Mouse (Mus musculus) hindbrain, embryonic 16.5 days (tissue): ENCODE data around the gene Zfand6. TPM values are rescaled to one million over a fixed set of nuclear protein-coding genes. Genes with fewer than 3 reads are reported as not detected.

ENCODE experiments used
- ATAC-seq: fragments of 200-750 bp; cut with Nextera tagmentation; 2 replicates; pipeline ENCODE4 v1.8.0; 2017; ENCODE audit warnings: moderate TSS enrichment, moderate library complexity
- H3K27ac ChIP-seq: fragments of 300-500 bp; sonication (generic); 2 replicates; pipeline ENCODE4 v1.5.1; 2014; ENCODE audit warnings: low read depth, mild to moderate bottlenecking, control low read depth, low read length, moderate library complexity
- H3K27me3 ChIP-seq: fragments of 300-500 bp; sonication (generic); replicated peaks from 2 replicates; pipeline ENCODE4 v1.6.1; 2014; ENCODE audit warnings: low read length; ENCODE audit not compliant: control insufficient read depth, insufficient read depth
- H3K36me3 ChIP-seq: fragments of 300-500 bp; sonication (generic); 2 replicates; pipeline ENCODE4 v1.6.1; 2014; ENCODE audit warnings: mild to moderate bottlenecking, low read length, moderate library complexity, mixed read lengths; ENCODE audit not compliant: control insufficient read depth, insufficient read depth
- H3K4me1 ChIP-seq: fragments of 300-500 bp; sonication (generic); 2 replicates; pipeline ENCODE4 v1.6.1; 2014; ENCODE audit warnings: low read depth, low read length; ENCODE audit not compliant: control insufficient read depth, insufficient read depth
- H3K4me2 ChIP-seq: fragments of 300-500 bp; sonication (generic); 2 replicates; pipeline ENCODE4 v1.6.1; 2014; ENCODE audit warnings: mild to moderate bottlenecking, low read length, control low read depth, moderate library complexity
- H3K4me3 ChIP-seq: fragments of 300-500 bp; sonication (generic); 2 replicates; pipeline ENCODE4 v1.5.1; 2014; ENCODE audit warnings: mild to moderate bottlenecking, low read length, control low read depth, moderate library complexity
- H3K9ac ChIP-seq: fragments of 300-500 bp; sonication (generic); 2 replicates; pipeline ENCODE4 v1.6.1; 2014; ENCODE audit warnings: low read depth, mild to moderate bottlenecking, control low read depth, low read length, moderate library complexity
- H3K9me3 ChIP-seq: fragments of 300-500 bp; sonication (generic); 2 replicates; pipeline ENCODE4 v1.6.1; 2014; ENCODE audit warnings: mild to moderate bottlenecking, low read length, moderate library complexity; ENCODE audit not compliant: control insufficient read depth
- WGBS: fragments of 180-500 bp; shearing (Covaris S2); extraction: QIAGEN DNeasy Blood & Tissue Kit; methylation state at CpG from one replicate; pipeline ENCODE4 v1.1.7; 2014; 5-methylcytosine and 5-hydroxymethylcytosine counted together
- polyA plus RNA-seq: library from polyadenylated mRNA; unstranded; fragments of >200 nt; fragmentation: Nextera tagmentation; extraction: Ambion mirVana; gene quantifications from 2 replicates; pipeline ENCODE4 v1.2.1, GENCODE M21; 2015

Zfand6 gene
- polyA plus RNA-seq, 1 experiment from 2014 or later = 170 TPM

GRCm38 (mm10) chr7:84667946-84668345, 21.8 kb downstream of the Zfand6 start:
- Histone ChIP-seq H3K9me3 (no peaks in the 10 kb centered on the region), H3K4me2 (no peak overlapping the region), H3K27me3 (no peaks in the 10 kb centered on the region), H3K36me3 (no peaks in the 10 kb centered on the region), H3K9ac (no peak overlapping the region), H3K27ac (peak overlapping the region; percentile 23; the same call in 1 of the 2 replicates), H3K4me3 (no peak overlapping the region), H3K4me1 (peaks cover 2% of the 10 kb centered on the region; the same call in 1 of the 2 replicates)
- 57% methylated on average over 5 of the region's 5 CpGs for WGBS
- peak; percentile 56; the same call in 1 of the 2 replicates for ATAC-seq

GRCm38 (mm10) chr7:84652740-84653139, 37.0 kb downstream of the Zfand6 start:
- no peaks in the 10 kb centered on the region for H3K4me1 ChIP-seq
- ATAC-seq = no peak
- no peak overlapping the region for H3K4me3 ChIP-seq
- H3K9ac ChIP-seq = no peak overlapping the region
- WGBS = 91% methylated on average over 2 of the region's 2 CpGs
- H3K4me2 ChIP-seq = no peak overlapping the region
- H3K27me3 ChIP-seq = no peaks in the 10 kb centered on the region
- H3K36me3 ChIP-seq = no peaks in the 10 kb centered on the region
- H3K27ac ChIP-seq = no peak overlapping the region
- no peaks in the 10 kb centered on the region for H3K9me3 ChIP-seq

- Histone ChIP-seq H3K9me3 (no peaks in the 10 kb centered on the region), H3K4me3 (no peak overlapping the region), H3K27ac (no peak overlapping the region), H3K9ac (no peak overlapping the region), H3K4me1 (no peaks in the 10 kb centered on the region), H3K27me3 (no peaks in the 10 kb centered on the region), H3K36me3 (no peaks in the 10 kb centered on the region), H3K4me2 (no peak overlapping the region)
- no peak for ATAC-seq
- 89% methylated on average over 2 of the region's 2 CpGs for WGBS
Observed at GRCm38 (mm10) chr7:84651987-84652321, 37.8 kb downstream of the Zfand6 start.

GRCm38 (mm10) chr7:84651303-84651986, 38.3 kb downstream of the Zfand6 start:
- Histone ChIP-seq H3K27ac (no peak overlapping the region), H3K9me3 (no peaks in the 10 kb centered on the region), H3K9ac (no peak overlapping the region), H3K4me1 (no peaks in the 10 kb centered on the region), H3K27me3 (no peaks in the 10 kb centered on the region), H3K36me3 (no peaks in the 10 kb centered on the region), H3K4me3 (no peak overlapping the region), H3K4me2 (no peak overlapping the region)
- no peak for ATAC-seq
- WGBS = 96% methylated on average over 4 of the region's 4 CpGs

GRCm38 (mm10) chr7:84649016-84649415, 40.7 kb downstream of the Zfand6 start:
- no peak for ATAC-seq
- Histone ChIP-seq H3K4me2 (no peak overlapping the region), H3K27me3 (no peaks in the 10 kb centered on the region), H3K9me3 (no peaks in the 10 kb centered on the region), H3K9ac (no peak overlapping the region), H3K4me3 (no peak overlapping the region), H3K27ac (no peak overlapping the region), H3K36me3 (no peaks in the 10 kb centered on the region), H3K4me1 (no peaks in the 10 kb centered on the region)
- 90% methylated on average over 2 of the region's 2 CpGs for WGBS

- H3K4me2 ChIP-seq = no peak overlapping the region
- ATAC-seq = no peak
- no peak overlapping the region for H3K27ac ChIP-seq
- no peaks in the 10 kb centered on the region for H3K9me3 ChIP-seq
- H3K9ac ChIP-seq = no peak overlapping the region
- no peaks in the 10 kb centered on the region for H3K27me3 ChIP-seq
- H3K4me3 ChIP-seq = no peak overlapping the region
- H3K4me1 ChIP-seq = no peaks in the 10 kb centered on the region
- 51% methylated on average over 1 of the region's 1 CpGs for WGBS
- H3K36me3 ChIP-seq = no peaks in the 10 kb centered on the region
Observed at GRCm38 (mm10) chr7:84646256-84646655, 43.5 kb downstream of the Zfand6 start.

GRCm38 (mm10) chr7:84643270-84643998, 46.3 kb downstream of the Zfand6 start:
- Histone ChIP-seq H3K27ac (no peak overlapping the region), H3K36me3 (no peaks in the 10 kb centered on the region), H3K9ac (no peak overlapping the region), H3K4me1 (no peaks in the 10 kb centered on the region), H3K27me3 (no peaks in the 10 kb centered on the region), H3K9me3 (no peaks in the 10 kb centered on the region), H3K4me2 (no peak overlapping the region), H3K4me3 (no peak overlapping the region)
- WGBS = 97% methylated on average over 6 of the region's 6 CpGs
- ATAC-seq = no peak

- Histone ChIP-seq H3K36me3 (no peaks in the 10 kb centered on the region), H3K4me1 (no peaks in the 10 kb centered on the region), H3K4me3 (no peak overlapping the region), H3K27ac (no peak overlapping the region), H3K9me3 (no peaks in the 10 kb centered on the region), H3K4me2 (no peak overlapping the region), H3K9ac (no peak overlapping the region), H3K27me3 (no peaks in the 10 kb centered on the region)
- 90% methylated on average over 6 of the region's 6 CpGs for WGBS
- ATAC-seq = no peak
Observed at GRCm38 (mm10) chr7:84642159-84642928, 47.4 kb downstream of the Zfand6 start.

GRCm38 (mm10) chr7:84636939-84637338, 52.8 kb downstream of the Zfand6 start:
- H3K9ac ChIP-seq = no peak overlapping the region
- H3K4me3 ChIP-seq = no peak overlapping the region
- no peaks in the 10 kb centered on the region for H3K4me1 ChIP-seq
- H3K27me3 ChIP-seq = no peaks in the 10 kb centered on the region
- H3K4me2 ChIP-seq = no peak overlapping the region
- no peak for ATAC-seq
- no peaks in the 10 kb centered on the region for H3K9me3 ChIP-seq
- H3K36me3 ChIP-seq = no peaks in the 10 kb centered on the region
- H3K27ac ChIP-seq = no peak overlapping the region
